Mouse (Mus musculus): Measurements from ENCODE around the gene Serpinf1. TPM values are rescaled to one million over a fixed set of nuclear protein-coding genes. Genes with fewer than 3 reads are reported as not detected.

Serpinf1 gene
- polyA plus RNA-seq (2015; fragmentation: Nextera tagmentation; extraction: Ambion mirVana) = 296 and 333 TPM in 2 replicates

- H3K27me3 ChIP-seq = no peaks in the 10 kb centered on the region
- no peaks in the 10 kb centered on the region for H3K9me3 ChIP-seq
- H3K4me3 ChIP-seq = peak within 1 kb of the TSS; percentile 48
- 24% methylated on average over 10 of the region's 10 CpGs for WGBS
- no peaks in the 10 kb centered on the region for H3K36me3 ChIP-seq
- 0 out of 2 replicates have a peak, but pooled peaks have one; percentile 46 for ATAC-seq (ENCODE audit: insufficient number of reproducible peaks, low FRiP score, low TSS enrichment, low read depth)
- peak within 1 kb of the TSS; percentile 52 for H3K4me2 ChIP-seq
- H3K4me1 ChIP-seq = peaks cover 23% of the 10 kb centered on the region
- H3K27ac ChIP-seq = peak within 1 kb of the TSS; percentile 67
- H3K9ac ChIP-seq = peak within 1 kb of the TSS; percentile 47; the same call in 1 of the 2 replicates
Measured at GRCm38 (mm10) chr11:75422013-75422792, at the start of gene Serpinf1. TSS of gene Serpinf1 (minus strand) at chr11:75422701.

GRCm38 (mm10) chr11:75470675-75471074 lies 48.2 kb upstream of the Serpinf1 start:
- Histone ChIP-seq H3K27ac (no peak overlapping the region), H3K4me1 (peaks cover 14% of the 10 kb centered on the region), H3K4me2 (no peak overlapping the region), H3K27me3 (no peaks in the 10 kb centered on the region), H3K4me3 (no peak overlapping the region), H3K9ac (no peak overlapping the region), H3K9me3 (no peaks in the 10 kb centered on the region), H3K36me3 (peaks cover 4% of the 10 kb centered on the region)
- ATAC-seq (ENCODE audit: insufficient number of reproducible peaks, low FRiP score, low TSS enrichment, low read depth) = no peak
- WGBS = 81% methylated on average over 3 of the region's 3 CpGs

GRCm38 (mm10) chr11:75469261-75469660 lies 46.8 kb upstream of the Serpinf1 start:
- no peak overlapping the region for H3K4me2 ChIP-seq
- WGBS = 92% methylated on average over 4 of the region's 4 CpGs
- peaks cover 17% of the 10 kb centered on the region for H3K36me3 ChIP-seq
- no peak overlapping the region for H3K27ac ChIP-seq
- no peaks in the 10 kb centered on the region for H3K9me3 ChIP-seq
- no peak overlapping the region for H3K4me3 ChIP-seq
- H3K27me3 ChIP-seq = no peaks in the 10 kb centered on the region
- ATAC-seq (ENCODE audit: insufficient number of reproducible peaks, low FRiP score, low TSS enrichment, low read depth) = no peak
- H3K9ac ChIP-seq = no peak overlapping the region
- H3K4me1 ChIP-seq = peaks cover 14% of the 10 kb centered on the region

GRCm38 (mm10) chr11:75468410-75468809 lies 45.9 kb upstream of the Serpinf1 start:
- 0 out of 2 replicates have a peak overlapping the region, but pooled peaks have one; percentile 38 for H3K27ac ChIP-seq
- H3K9ac ChIP-seq = no peak overlapping the region
- no peaks in the 10 kb centered on the region for H3K9me3 ChIP-seq
- peak overlapping the region; percentile 69 for H3K4me2 ChIP-seq
- H3K4me1 ChIP-seq = peaks cover 19% of the 10 kb centered on the region
- H3K27me3 ChIP-seq = no peaks in the 10 kb centered on the region
- H3K36me3 ChIP-seq = peaks cover 17% of the 10 kb centered on the region
- ATAC-seq (ENCODE audit: insufficient number of reproducible peaks, low FRiP score, low TSS enrichment, low read depth) = no peak
- WGBS = 62% methylated on average over 7 of the region's 7 CpGs
- H3K4me3 ChIP-seq = peak overlapping the region; percentile 44

- no peaks in the 10 kb centered on the region for H3K27me3 ChIP-seq
- H3K36me3 ChIP-seq = peaks cover 17% of the 10 kb centered on the region
- H3K9me3 ChIP-seq = no peaks in the 10 kb centered on the region
- 17% methylated on average over 19 of the region's 19 CpGs for WGBS
- peak overlapping the region; percentile 69 for H3K4me2 ChIP-seq
- peak overlapping the region; percentile 38; the same call in 1 of the 2 replicates for H3K27ac ChIP-seq
- H3K4me3 ChIP-seq = peak overlapping the region; percentile 44
- peaks cover 27% of the 10 kb centered on the region for H3K4me1 ChIP-seq
- ATAC-seq (ENCODE audit: insufficient number of reproducible peaks, low FRiP score, low TSS enrichment, low read depth) = 0 out of 2 replicates have a peak, but pooled peaks have one; percentile 56
- peak overlapping the region; percentile 46 for H3K9ac ChIP-seq
Measured at GRCm38 (mm10) chr11:75467512-75468215, 45.2 kb upstream of the Serpinf1 start.

GRCm38 (mm10) chr11:75466731-75467505 lies 44.4 kb upstream of the Serpinf1 start:
- no peak for ATAC-seq (ENCODE audit: insufficient number of reproducible peaks, low FRiP score, low TSS enrichment, low read depth)
- no peaks in the 10 kb centered on the region for H3K27me3 ChIP-seq
- no peak overlapping the region for H3K4me2 ChIP-seq
- H3K4me3 ChIP-seq = no peak overlapping the region
- H3K36me3 ChIP-seq = peaks cover 17% of the 10 kb centered on the region
- no peak overlapping the region for H3K27ac ChIP-seq
- H3K9me3 ChIP-seq = no peaks in the 10 kb centered on the region
- 99% methylated on average over 4 of the region's 4 CpGs for WGBS
- H3K9ac ChIP-seq = no peak overlapping the region
- peaks cover 34% of the 10 kb centered on the region for H3K4me1 ChIP-seq

GRCm38 (mm10) chr11:75465051-75465450 lies 42.5 kb upstream of the Serpinf1 start:
- no peak for ATAC-seq (ENCODE audit: insufficient number of reproducible peaks, low FRiP score, low TSS enrichment, low read depth)
- no peak overlapping the region for H3K27ac ChIP-seq
- no peak overlapping the region for H3K4me3 ChIP-seq
- peaks cover 17% of the 10 kb centered on the region for H3K36me3 ChIP-seq
- 84% methylated on average over 6 of the region's 6 CpGs for WGBS
- no peaks in the 10 kb centered on the region for H3K27me3 ChIP-seq
- no peak overlapping the region for H3K9ac ChIP-seq
- no peak overlapping the region for H3K4me2 ChIP-seq
- no peaks in the 10 kb centered on the region for H3K9me3 ChIP-seq
- peaks cover 40% of the 10 kb centered on the region for H3K4me1 ChIP-seq

GRCm38 (mm10) chr11:75464417-75464816 lies 41.9 kb upstream of the Serpinf1 start:
- Histone ChIP-seq H3K27ac (no peak overlapping the region), H3K27me3 (no peaks in the 10 kb centered on the region), H3K4me2 (no peak overlapping the region), H3K9me3 (no peaks in the 10 kb centered on the region), H3K9ac (no peak overlapping the region), H3K4me1 (peaks cover 46% of the 10 kb centered on the region), H3K4me3 (no peak overlapping the region), H3K36me3 (peaks cover 17% of the 10 kb centered on the region)
- WGBS = 88% methylated on average over 6 of the region's 6 CpGs
- ATAC-seq (ENCODE audit: insufficient number of reproducible peaks, low FRiP score, low TSS enrichment, low read depth) = no peak

- Histone ChIP-seq H3K4me3 (peak overlapping the region; percentile 81), H3K27ac (peak overlapping the region; percentile 86), H3K9ac (no peak overlapping the region)
Measured at GRCm38 (mm10) chr11:75463624-75464023, 41.1 kb upstream of the Serpinf1 start.

GRCm38 (mm10) chr11:75462865-75463336 lies 40.4 kb upstream of the Serpinf1 start:
- Histone ChIP-seq H3K27me3 (no peaks in the 10 kb centered on the region), H3K4me3 (peak overlapping the region; percentile 81), H3K9ac (no peak overlapping the region), H3K4me2 (peak overlapping the region; percentile 94), H3K27ac (peak overlapping the region; percentile 86), H3K4me1 (peaks cover 42% of the 10 kb centered on the region), H3K9me3 (no peaks in the 10 kb centered on the region), H3K36me3 (peaks cover 17% of the 10 kb centered on the region)
- WGBS = 1% methylated on average over 9 of the region's 9 CpGs
- ATAC-seq (ENCODE audit: insufficient number of reproducible peaks, low FRiP score, low TSS enrichment, low read depth) = peak; percentile 42

More at GRCm38 (mm10) chr11:75463624-75464023, 41.1 kb upstream of the Serpinf1 start:
- H3K4me1 ChIP-seq = peaks cover 50% of the 10 kb centered on the region
- H3K4me2 ChIP-seq = peak overlapping the region; percentile 94
- WGBS = 61% methylated on average over 4 of the region's 4 CpGs
- no peaks in the 10 kb centered on the region for H3K9me3 ChIP-seq
- no peak for ATAC-seq (ENCODE audit: insufficient number of reproducible peaks, low FRiP score, low TSS enrichment, low read depth)
- H3K36me3 ChIP-seq = peaks cover 17% of the 10 kb centered on the region
- no peaks in the 10 kb centered on the region for H3K27me3 ChIP-seq

- Histone ChIP-seq H3K36me3 (peaks cover 17% of the 10 kb centered on the region), H3K4me1 (peaks cover 37% of the 10 kb centered on the region)
- 3% methylated on average over 15 of the region's 16 CpGs for WGBS
Measured at GRCm38 (mm10) chr11:75462253-75462783, 39.8 kb upstream of the Serpinf1 start.

More at GRCm38 (mm10) chr11:75462253-75462783, 39.8 kb upstream of the Serpinf1 start:
- Histone ChIP-seq H3K4me2 (peak overlapping the region; percentile 94), H3K9ac (peak overlapping the region; percentile 47), H3K4me3 (peak overlapping the region; percentile 81), H3K9me3 (no peaks in the 10 kb centered on the region), H3K27me3 (no peaks in the 10 kb centered on the region), H3K27ac (peak overlapping the region; percentile 86)
- no peak for ATAC-seq (ENCODE audit: insufficient number of reproducible peaks, low FRiP score, low TSS enrichment, low read depth)

All from limb, embryonic 15.5 days (tissue).